Mouse (Mus musculus): ENCODE measurements around the gene Abtb2.
A peak's percentile ranks its signal among the peaks of the same experiment; 100 is the strongest.
"Not testable (repeated sequence)": the region's sequence is repeated elsewhere in the genome, so short reads cannot be mapped to it uniquely, and the experiment has no call there.

Abtb2 gene

GRCm38 (mm10) chr2:103565732-103566422 is at the start of gene Abtb2:
Gene Abtb2, plus strand, starts transcription at chr2:103566310.
- DNase-seq, result peak; percentile 98

- no peak for DNase-seq
Measured at GRCm38 (mm10) chr2:103516472-103516871, 49.6 kb upstream of the Abtb2 start.

- DNase-seq, result no peak
Measured at GRCm38 (mm10) chr2:103525596-103525995, 40.5 kb upstream of the Abtb2 start.

- peak; percentile 71 for DNase-seq
Measured at GRCm38 (mm10) chr2:103547132-103547531, 19.0 kb upstream of the Abtb2 start.

GRCm38 (mm10) chr2:103550301-103550700 is 15.8 kb upstream of the Abtb2 start:
- DNase-seq, result not testable (repeated sequence)

- DNase-seq, result no peak
Measured at GRCm38 (mm10) chr2:103554041-103554440, 12.1 kb upstream of the Abtb2 start.

- DNase-seq, result peak; percentile 29
Measured at GRCm38 (mm10) chr2:103556125-103556877, 9.8 kb upstream of the Abtb2 start.

GRCm38 (mm10) chr2:103560955-103561354 is 5.2 kb upstream of the Abtb2 start:
- no peak for DNase-seq

GRCm38 (mm10) chr2:103564427-103565023 is 1.6 kb upstream of the Abtb2 start:
- DNase-seq, result peak; percentile 71

- peak; percentile 82 for DNase-seq
Measured at GRCm38 (mm10) chr2:103565171-103565591, 929 bp upstream of the Abtb2 start.

GRCm38 (mm10) chr2:103566423-103566712 is 258 bp downstream of the Abtb2 start:
- no peak for DNase-seq

- peak; percentile 76 for DNase-seq
Measured at GRCm38 (mm10) chr2:103566713-103567521, 807 bp downstream of the Abtb2 start.

GRCm38 (mm10) chr2:103568161-103568560 is 2.1 kb downstream of the Abtb2 start:
- DNase-seq, result peak; percentile 34

- DNase-seq, result no peak
Measured at GRCm38 (mm10) chr2:103569716-103570115, 3.6 kb downstream of the Abtb2 start.

- DNase-seq, result no peak
Measured at GRCm38 (mm10) chr2:103572354-103572753, 6.2 kb downstream of the Abtb2 start.

GRCm38 (mm10) chr2:103576371-103576770 is 10.3 kb downstream of the Abtb2 start:
- no peak for DNase-seq

GRCm38 (mm10) chr2:103577752-103578662 is 11.9 kb downstream of the Abtb2 start:
- DNase-seq, result no peak

GRCm38 (mm10) chr2:103578663-103579213 is 12.6 kb downstream of the Abtb2 start:
- no peak for DNase-seq

GRCm38 (mm10) chr2:103580756-103581155 is 14.6 kb downstream of the Abtb2 start:
- DNase-seq, result no peak

GRCm38 (mm10) chr2:103581369-103581897 is 15.3 kb downstream of the Abtb2 start:
- no peak for DNase-seq

GRCm38 (mm10) chr2:103583316-103583715 is 17.2 kb downstream of the Abtb2 start:
- peak; percentile 29 for DNase-seq
